Mouse (Mus musculus) heart, adult 11 months (tissue): ENCODE measurements around the gene Treml2.

Source experiments
- DNase-seq: peaks from one replicate; pipeline ENCODE4 v3.0.0; 2022

Gene Treml2

DNA sequence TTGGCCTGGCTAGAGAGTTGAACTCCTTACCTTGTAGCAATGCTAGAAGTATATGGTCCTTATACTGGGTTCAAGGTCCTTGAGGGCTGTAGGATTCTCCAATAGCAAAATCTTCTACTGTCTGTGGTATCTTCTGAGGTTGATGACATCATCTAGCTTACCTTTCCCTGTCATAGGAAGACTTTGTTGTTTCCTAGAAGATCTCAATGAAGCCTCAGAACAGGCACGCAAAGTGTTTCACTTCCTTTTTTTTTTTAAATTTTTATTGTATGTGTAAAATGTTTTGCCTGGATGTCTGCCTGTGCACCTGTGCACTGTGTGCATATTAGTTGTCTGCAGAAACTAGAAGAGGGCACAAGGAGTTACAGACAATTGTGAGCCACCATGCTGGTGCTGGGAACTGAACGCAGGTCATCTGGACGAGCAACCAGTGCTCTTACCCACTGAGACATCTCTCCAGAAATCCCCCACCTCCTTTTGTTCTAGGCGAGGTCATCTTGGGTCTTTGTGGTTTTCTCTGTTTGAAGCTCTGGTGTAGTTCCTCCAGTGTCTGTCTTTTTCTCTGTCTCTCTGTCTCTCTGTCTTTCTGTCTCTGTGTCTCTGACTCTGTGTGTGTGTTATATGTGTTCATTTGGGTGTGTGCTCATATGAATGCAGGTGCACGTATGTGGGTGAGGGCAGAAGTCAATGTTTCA is 5.7 kb upstream of the Treml2 start:
- DNase-seq: peak; percentile 76

DNA sequence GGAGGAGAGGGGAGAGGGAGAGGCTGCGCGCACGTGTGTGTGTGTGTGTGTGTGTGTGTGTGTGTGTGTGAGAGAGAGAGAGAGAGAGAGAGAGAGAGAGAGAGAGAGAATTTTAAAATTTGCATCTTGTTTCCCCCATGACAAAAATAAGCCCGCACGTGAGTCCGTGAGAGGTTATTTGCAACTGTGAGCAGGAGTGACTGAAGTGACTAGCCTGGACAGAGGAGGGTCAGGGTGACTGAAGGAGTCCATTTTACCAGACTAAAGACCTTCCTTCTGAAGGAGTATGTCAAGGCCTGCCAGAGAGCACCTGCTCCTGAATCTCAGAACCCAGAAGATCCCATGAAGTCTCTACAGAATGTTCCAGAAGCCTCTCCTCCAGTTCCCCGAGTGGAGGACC is 458 bp downstream of the Treml2 start:
- DNase-seq: no peak

DNA sequence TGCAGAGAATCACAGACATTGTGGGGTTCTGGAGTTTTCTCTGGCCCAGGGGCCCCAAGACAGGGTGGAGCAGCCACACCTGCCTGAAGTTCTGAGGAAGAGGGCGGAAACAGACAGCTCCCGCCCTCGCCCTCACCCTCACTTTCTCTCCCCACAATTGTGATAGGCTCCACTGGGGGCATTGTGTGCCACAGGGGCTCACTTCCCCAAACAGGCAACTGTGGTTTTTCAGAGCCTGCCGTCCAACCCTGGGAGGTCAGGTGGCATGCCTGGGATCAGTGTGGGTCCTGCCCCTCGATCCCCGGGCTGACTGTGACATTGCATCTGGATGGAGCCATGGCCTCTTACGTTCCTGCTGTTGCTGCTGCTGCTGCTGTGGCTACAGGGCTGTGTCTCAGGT is 901 bp downstream of the Treml2 start:
- DNase-seq: peak; percentile 93

DNA sequence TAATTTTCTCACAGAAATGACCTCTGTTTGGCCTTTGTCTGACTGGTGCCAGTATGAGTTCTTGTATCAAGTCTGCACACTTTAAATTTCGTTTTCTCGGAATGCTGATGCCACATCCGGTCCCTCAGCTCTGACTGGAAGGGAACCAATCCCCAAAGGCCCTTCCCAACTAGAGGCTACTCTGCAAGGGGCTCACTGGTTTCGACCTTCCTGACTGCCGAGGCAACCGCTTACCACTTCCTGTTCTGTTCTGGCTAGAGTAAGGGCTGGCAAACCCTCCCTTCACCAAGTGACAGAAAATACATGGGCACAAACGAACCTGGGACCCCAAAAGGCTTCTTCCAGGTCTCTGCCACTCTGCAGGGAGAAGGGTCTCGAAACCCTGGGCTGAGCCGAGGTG is 1.6 kb downstream of the Treml2 start:
- peak; percentile 84 for DNase-seq

DNA sequence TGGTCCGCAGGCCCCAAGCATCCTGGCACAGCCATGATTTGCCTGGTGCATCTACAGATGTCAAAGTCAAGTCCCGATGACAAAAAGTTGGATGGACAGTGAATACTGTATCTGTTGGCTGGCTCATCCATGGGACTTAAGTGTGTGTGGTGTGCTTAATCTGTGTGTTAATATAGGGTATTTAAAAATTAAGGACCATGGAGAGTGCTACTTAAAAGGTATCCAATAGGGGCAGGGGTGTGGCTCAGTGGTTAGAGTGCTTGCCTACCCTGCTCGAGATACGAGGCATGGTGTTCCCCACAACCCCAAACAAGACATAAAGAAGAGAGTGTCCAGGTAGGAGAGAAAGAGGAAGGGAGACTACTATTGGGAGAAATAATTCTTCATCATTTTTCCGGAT is 2.5 kb downstream of the Treml2 start:
- DNase-seq: peak; percentile 52

DNA sequence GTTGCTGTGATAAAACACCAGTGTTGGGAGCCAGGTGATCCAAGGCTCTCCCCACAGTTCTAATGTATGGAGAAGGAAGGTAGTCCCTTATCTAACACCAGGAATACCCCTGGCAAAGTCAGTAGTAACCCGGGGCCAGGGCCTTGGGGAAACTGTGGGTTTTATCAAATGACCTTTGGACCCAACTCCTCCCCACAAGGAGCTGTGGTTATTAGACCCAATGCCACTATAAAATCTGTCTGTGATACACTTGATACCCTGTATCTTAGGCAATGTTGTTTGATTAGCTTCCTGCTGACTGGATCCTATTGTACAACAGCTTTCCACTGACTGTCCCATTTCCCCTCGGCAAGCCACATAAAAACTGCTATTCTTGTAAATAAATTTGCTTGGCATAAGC is 12.8 kb downstream of the Treml2 start:
- no peak for DNase-seq

DNA sequence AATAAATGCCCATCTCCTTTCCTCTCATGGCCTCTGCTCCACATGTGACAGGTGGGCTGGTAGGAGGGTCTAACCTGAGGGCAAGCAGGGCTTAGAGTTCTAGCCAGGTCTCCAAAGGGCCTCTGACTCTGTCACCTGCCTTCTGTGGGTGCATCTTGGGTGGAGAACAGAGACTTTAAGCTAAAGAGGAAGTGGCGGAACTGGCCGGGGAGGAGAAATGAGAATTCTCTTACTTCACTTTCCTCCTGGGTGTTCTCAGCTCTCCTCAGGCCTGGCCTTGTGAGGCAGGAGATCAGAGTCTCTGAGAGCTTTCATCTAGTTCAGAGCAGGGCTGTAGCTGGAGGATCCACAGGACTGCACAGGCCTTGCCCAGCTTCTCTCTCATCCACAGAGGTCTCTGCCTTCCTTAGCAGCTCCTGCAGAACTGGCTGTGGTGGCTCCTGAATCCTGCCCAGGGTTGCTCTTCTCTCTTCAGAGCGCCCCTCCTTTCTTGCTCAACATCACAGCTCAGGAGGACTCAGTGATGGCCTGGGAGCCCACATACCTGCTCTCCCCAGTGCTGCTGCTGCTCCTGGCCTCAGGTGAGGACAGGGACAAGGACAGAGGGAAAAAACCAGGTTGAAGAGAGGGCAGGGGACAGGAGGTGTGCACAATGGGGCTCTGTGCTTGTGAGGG is 16.7 kb downstream of the Treml2 start, which contains the start of gene B430306N03Rik:
B430306N03Rik (plus strand) TSS at position 237 of the 675 bp plus-strand sequence.
- peak; percentile 90 for DNase-seq

DNA sequence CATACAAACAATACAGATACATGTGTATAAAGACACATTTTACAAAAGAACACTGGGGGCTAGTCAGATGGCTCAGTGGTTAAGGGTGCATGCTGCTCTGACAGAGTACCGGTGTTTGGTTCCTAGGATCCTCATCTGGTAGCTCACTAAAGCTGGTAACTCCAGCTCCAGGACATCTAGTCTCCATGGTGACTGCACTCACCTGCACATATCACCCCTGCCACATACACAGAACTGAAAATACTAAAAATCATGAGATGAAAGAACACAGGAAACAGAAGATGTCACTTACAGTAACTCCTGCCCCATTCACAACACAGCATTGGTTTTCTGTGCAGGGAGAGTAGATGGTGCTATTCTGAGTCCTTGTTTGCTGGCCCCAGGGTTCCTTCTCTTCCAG is 19.4 kb downstream of the Treml2 start:
- DNase-seq: no peak

DNA sequence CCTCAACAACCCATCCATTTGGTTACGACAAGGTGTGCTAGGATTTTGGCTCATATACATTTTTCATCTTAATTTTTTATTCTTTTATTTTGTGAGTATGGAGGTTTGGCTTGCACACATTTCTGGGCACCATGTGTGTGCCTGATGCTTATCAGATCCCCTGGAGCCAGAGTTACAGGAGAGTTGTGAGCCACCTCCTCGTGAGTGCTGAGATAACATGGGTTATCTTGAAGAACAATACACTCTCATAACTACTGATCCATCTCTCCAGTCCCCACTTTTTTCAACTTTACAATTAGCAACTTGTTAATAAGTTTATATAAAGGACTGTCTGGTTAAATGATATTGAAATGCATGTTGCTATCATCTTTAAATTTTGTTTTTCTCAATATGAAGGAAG is 22.0 kb downstream of the Treml2 start:
- peak; percentile 17 for DNase-seq

DNA sequence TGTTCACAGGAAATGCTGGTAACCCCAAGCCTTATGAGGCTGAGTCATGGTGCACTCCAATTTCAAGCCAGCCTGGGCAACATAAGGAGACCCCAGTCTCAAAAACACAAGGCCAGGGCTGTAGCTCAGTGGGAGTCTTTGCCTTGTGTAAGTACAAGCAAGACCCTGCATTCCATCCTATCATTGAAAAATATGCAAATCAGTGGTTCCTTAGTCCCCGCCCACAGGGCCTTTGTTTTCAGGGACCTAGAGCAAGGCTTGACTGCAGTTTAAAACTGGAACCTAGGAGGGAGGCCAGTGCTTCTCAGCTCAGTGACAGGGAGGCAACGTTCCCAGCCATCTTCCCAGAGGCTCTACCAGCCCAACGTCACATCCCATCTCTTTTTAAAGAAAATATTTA is 23.9 kb downstream of the Treml2 start:
- DNase-seq: no peak

DNA sequence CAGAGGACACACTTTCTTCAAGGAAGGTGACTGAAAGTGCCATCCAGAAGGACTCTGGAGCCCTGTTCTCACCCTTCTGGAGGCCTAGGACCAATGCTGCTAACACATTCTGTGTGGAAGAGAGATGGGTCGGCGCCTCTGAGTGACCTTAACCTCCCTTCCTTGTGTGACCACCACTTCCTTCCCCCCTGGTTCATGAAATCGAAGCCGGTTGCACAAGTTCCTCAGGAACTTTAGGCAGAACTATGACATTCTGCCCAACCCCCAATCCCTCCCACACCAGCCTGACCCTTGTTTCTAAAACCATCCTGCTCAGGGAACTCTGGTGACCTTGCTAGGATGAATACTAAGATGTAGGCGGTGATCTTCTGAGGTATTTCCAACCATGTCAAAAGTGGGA is 25.0 kb downstream of the Treml2 start:
- DNase-seq: peak; percentile 92

DNA sequence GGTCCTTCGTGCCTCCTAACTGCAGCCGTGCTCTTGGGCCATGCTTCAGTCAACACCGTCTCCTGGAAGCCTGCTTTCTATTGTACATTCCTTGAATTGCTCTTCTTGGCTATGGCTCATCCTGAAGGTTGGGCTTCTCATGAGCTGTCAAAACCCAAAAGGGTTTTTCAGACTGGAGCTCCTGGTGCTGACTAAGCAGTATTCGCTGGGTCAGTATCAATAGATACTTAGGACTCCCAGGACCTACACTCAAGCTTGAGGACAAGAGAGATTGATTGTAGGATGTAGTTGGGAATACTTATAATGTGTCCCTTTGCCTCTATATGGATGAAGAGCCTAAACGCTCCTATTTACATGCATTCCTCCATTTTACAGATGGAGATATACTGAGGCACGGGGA is 25.8 kb downstream of the Treml2 start:
- no peak for DNase-seq

DNA sequence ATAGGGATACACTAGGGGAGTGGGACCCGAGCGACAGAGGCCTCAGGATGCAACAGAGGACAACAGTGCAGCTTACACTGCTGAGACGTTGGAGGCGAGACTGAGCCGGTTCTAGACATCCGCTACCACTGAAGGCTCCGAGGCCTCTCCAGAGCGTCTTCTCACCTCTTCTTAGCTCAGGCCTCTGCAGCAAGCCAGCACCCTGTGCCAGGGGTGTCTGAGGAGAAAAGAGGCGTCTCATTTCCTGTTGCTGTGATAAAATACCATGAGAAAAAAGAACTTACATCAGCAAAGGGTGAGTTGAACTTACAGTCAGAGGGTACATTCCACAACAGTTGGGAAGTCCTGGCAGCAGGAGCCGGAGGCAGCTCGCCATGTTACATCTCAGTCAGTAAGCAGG is 26.3 kb downstream of the Treml2 start:
- DNase-seq: no peak

DNA sequence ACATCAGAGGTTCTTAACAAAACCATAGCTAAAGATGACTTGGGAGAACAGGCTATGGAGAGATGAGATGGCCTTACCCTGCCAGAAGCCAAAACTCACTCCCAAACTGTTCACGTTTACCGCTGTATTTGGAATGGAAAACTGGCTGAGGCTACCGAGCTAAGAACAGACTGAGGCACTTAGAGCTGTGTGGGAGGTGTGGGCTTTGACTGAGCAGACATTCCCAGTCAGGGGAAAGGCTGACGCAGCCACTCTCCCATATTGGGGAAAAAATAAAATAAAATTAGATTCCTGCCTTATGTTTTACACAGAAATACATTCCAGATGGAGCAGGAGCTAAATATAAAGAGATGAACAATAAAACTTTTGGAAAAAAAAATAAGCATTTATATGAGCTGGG is 27.4 kb downstream of the Treml2 start:
- no peak for DNase-seq

DNA sequence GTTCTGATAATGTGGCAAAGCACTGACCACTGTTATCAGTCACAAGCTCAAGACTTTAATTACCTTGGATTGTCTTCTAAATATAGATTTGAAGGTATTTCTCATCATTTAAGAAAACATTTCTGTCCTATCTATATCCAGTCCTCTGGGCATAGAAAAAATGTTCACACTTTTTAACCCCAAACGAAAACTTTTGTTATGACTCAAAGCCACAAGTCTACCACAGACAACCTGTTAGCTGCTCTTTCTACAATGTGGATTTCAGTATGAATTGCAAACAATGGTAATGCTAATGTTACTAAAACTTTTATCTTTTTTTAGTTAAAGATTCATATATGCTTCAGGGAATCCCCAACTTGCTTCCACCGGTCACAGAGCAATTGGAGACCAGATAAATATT is 33.2 kb downstream of the Treml2 start:
- no peak for DNase-seq

DNA sequence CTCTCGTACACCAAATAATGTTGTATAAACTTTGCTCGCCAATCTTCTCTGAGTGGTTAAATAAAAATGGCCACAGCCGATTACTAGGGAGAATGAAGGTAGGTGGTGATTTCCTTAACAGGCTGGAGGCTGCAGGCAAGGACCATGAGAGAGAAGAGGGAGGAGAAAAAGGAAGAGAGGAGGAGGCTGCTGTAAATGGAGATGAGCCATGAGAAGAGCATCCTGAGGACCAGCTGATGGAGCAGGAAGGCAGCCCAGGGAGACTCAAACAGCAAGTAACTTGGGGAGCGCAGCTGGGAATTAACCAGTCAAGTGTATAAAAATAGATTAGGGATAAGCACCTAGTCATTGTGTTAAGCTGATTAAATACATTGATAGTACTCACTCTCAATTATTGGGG is 34.9 kb downstream of the Treml2 start:
- no peak for DNase-seq

DNA sequence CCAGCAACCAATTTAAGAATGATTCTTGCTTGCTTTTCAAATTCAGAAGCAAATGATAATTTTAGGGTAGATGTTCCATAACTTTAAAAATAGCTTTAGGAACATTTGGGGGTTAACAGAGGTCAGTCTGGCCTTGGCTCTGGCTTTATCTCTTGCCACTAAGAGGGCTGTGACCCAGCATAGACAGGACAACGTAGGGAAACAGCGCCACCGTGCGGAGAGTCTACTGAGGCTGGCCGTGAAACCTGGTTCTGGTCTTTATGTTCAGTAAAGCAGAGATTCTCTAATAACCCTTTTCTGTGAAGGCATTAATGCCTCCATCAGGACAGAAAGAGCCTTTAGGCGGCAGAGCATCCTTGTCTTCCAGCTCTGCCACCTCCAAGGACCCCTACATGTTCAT is 37.6 kb downstream of the Treml2 start:
- peak; percentile 96 for DNase-seq

DNA sequence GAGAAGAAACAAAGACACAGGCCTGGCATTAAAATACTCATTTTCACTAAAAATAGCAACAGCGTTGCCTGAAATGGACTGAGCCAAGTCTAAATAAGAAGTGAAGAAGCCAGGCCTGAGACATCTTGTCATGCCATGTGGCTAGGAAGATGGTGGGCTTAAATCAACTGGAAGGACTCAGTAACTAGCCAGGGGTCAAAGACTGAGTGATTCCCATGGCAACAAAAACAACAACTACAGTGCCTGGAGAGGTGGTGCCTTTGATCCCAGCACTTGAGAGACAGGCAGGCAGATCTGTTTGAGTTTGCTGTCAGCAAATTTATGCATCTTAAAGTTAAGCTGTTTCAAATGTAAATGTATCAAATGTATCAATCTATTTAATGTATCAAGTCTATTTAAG is 41.0 kb downstream of the Treml2 start:
- no peak for DNase-seq

DNA sequence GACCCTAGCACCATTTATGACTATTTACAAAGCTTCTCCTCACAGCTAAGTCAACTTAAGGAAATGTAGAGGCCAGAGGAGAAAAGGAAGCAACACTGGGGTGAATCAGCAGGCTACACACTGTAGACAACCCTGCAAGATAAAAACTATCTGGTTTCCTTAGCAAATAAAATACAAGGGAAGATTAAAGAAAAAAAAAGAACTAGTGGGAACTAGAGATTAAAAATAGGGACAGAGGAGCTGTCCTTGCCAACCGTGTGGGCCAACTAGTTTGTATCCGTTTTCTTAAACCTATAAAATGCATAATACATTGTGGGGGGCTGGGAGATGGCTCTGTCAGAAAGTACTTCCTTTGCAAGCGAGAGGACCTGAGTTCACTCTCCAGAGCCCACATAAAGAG is 42.6 kb downstream of the Treml2 start:
- no peak for DNase-seq

DNA sequence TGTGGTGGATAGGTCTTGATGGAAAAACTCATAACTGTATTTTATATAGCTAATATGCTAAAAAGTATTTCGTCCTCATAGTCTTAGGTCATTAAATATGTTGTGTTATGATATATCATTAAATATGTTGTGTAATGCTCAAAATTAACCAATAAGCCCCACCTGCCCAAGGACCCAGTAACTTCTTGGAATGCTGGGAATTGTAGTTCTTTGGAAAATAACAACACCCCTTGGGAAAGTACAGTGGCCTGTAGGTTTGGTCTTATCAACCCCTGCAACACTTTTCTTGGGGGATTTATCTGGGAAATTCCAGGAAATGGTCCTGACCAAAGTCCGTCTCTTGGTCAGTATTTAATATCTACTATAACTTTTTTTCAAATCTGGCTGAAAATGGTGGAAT is 43.8 kb downstream of the Treml2 start:
- no peak for DNase-seq

DNA sequence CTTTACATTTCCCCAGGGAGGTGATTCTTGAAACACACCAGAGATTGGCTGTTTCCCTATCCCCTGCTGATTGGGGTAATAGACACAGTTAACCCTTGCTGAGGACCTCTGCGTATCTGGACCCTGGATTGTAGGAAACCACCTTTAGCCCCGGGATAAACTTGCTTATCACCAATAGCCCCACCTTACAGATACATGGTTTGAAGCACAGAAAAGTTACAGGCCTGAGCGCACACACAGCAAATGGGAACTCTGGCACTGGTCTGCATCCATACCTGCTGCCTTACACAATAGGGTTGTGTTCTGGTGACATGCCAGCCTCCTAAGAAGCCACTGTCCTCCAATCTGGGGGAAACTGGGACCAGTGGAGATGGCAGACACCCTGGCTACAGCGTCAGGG is 46.5 kb downstream of the Treml2 start:
- DNase-seq: no peak

DNA sequence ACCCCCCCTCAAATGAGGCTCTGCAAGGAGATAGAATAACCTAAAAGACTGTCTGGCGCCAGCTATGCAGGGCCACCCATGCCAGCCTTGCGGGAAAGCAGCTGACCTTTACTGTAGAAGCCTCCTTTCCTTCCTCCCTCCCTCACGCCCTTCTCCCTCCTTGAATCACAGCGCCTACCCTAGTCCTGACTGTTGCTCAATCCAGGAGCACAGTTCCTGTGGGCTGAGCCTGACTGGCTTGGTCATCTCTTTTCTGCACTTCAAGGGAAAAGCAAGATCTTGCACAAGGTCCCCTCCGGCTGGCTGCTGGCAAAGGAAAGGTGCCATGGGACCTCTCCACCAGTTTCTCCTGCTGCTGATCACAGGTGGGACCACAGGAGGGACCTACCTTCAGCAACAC is 46.9 kb downstream of the Treml2 start, which contains the start of gene Trem2:
Trem2 (plus strand) TSS at position 171 of the 400 bp plus-strand sequence.
- DNase-seq: peak; percentile 95

DNA sequence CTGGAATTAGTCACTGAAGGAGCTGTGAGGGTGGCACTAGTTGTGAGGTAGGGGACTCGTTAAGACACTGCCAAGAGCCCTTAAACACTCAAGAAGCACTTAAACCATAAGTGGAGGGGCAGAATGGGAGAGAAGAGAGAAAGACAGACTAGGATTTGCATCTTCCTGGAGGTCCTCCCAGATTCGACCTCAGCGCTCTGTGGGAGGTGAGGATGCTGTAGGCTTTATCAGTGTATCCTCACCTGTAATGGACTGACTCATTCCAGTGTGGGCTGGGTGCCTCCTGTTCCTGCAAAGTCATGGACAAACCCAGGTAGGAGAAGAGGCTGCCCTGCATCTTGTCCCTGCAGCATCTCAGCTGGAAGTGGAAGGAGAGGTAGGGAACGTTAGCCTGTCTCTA is 47.5 kb downstream of the Treml2 start:
- DNase-seq: no peak

DNA sequence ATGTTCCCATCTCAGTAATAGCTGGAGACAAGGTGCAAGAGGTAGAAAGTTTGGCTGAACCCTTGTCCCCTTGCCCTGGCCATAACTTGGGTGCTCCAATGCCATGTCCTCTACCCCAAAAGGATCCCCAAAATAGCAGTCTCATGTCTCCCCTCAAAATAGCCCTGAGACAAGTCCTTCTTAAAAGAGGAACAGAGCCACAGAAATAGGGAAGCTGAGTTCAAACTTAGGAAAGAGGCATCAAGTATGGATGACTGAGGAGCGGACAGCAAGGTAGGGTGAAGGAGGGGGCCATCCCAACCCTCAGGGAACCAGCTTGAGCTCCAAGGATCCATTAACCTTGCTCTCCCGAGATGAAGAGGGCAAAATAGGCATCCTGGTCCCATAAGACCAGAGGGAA is 48.0 kb downstream of the Treml2 start:
- no peak for DNase-seq

DNA sequence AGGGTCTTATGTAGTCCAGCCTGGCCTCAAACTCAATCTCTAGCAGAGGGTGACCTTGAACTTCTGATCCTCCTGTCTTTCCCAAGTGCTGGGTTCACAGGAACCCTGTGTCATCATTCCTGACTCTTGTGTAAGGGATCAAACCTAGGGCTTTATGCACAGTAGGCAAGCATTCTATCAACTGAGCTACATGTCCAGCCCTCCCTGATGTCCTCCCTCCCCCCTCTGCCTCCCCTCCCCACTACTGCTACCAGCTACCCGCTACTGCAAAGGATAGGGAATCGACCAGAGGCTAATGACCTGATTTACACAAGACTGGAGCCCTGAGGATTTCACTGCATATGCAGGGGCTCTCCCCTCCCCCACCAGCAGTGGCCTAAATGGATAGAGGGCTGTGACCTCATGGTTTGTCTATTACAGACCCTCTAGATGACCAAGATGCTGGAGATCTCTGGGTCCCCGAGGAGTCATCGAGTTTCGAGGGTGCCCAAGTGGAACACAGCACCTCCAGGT is 51.4 kb downstream of the Treml2 start:
- DNase-seq: no peak
